Mouse (Mus musculus) c-Kit-negative CD71-positive TER-119-positive erythroid progenitor cells, embryonic 14.5 days (primary cell): ENCODE results near the gene Tnfrsf1b.

Experiments used
- DNase-seq: peaks from one replicate; pipeline ENCODE4 v3.0.0-alpha.2; 2013; ENCODE audit warnings: low read depth, low spot score

The Tnfrsf1b gene

GRCm38 (mm10) chr4:145257751-145258434 is 11.2 kb upstream of the Tnfrsf1b start:
- DNase-seq: no peak

- no peak for DNase-seq
These were observed 9.5 kb upstream of the Tnfrsf1b start for GRCm38 (mm10) chr4:145256144-145256543.

GRCm38 (mm10) chr4:145254418-145254817 is 7.7 kb upstream of the Tnfrsf1b start:
- no peak for DNase-seq

- no peak for DNase-seq
These were observed 5.9 kb upstream of the Tnfrsf1b start for GRCm38 (mm10) chr4:145252611-145253010.

GRCm38 (mm10) chr4:145251546-145251945 is 4.9 kb upstream of the Tnfrsf1b start:
- no peak for DNase-seq

GRCm38 (mm10) chr4:145250002-145250401 is 3.3 kb upstream of the Tnfrsf1b start:
- DNase-seq: no peak

- no peak for DNase-seq
These were observed 886 bp upstream of the Tnfrsf1b start for GRCm38 (mm10) chr4:145247556-145247955.

- DNase-seq: no peak
These were observed 1.1 kb downstream of the Tnfrsf1b start for GRCm38 (mm10) chr4:145245581-145245980.

GRCm38 (mm10) chr4:145244676-145245075 is 2.0 kb downstream of the Tnfrsf1b start:
- no peak for DNase-seq

GRCm38 (mm10) chr4:145242719-145243350 is 3.8 kb downstream of the Tnfrsf1b start:
- no peak for DNase-seq

GRCm38 (mm10) chr4:145240723-145241231 is 5.9 kb downstream of the Tnfrsf1b start:
- DNase-seq: no peak

GRCm38 (mm10) chr4:145239049-145239830 is 7.4 kb downstream of the Tnfrsf1b start:
- DNase-seq: no peak

- no peak for DNase-seq
These were observed 10.6 kb downstream of the Tnfrsf1b start for GRCm38 (mm10) chr4:145236027-145236426.

GRCm38 (mm10) chr4:145233487-145234228 is 13.0 kb downstream of the Tnfrsf1b start:
- DNase-seq: no peak

GRCm38 (mm10) chr4:145231732-145232131 is 14.9 kb downstream of the Tnfrsf1b start:
- DNase-seq: no peak

- DNase-seq: no peak
These were observed 16.0 kb downstream of the Tnfrsf1b start for GRCm38 (mm10) chr4:145230647-145231046.

GRCm38 (mm10) chr4:145229524-145230163 is 17.0 kb downstream of the Tnfrsf1b start:
- no peak for DNase-seq

- no peak for DNase-seq
These were observed 17.6 kb downstream of the Tnfrsf1b start for GRCm38 (mm10) chr4:145229051-145229450.

- DNase-seq: no peak
These were observed 22.1 kb downstream of the Tnfrsf1b start for GRCm38 (mm10) chr4:145224613-145225012.

- DNase-seq: peak; percentile 34
These were observed 24.6 kb downstream of the Tnfrsf1b start for GRCm38 (mm10) chr4:145222064-145222463.

- DNase-seq: no peak
These were observed 25.3 kb downstream of the Tnfrsf1b start for GRCm38 (mm10) chr4:145221379-145221778.
